Comparison of ENCODE assay signal across 12 mouse cellular contexts in the genomic region with DNA sequence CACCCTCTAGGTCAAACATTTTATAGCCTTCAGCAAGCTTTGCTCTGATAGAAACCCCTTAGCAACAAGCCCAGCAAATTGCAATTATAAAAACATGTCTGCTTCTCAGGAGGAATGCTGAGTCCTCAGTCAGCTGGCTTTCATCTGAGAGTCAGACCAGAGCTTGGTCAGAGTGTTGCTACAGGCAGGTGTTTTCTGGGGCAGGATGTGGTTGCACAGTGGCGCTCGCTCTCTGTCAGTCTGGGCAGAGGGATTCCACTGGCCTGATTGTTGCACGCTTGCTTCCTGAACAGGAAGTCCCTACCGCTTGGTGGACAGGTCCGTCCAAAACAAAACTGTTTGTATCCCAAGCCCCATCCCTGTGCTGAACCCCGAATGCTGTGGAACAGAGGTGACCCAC. TPM values are rescaled to one million over a fixed set of nuclear protein-coding genes. Genes with fewer than 3 reads are reported as not detected.
DNase-seq lines count a peak whose midpoint lies in the region; ATAC-seq lines count a peak whose summit lies in the region.
"Had no signal": no experiment of that assay in that cellular context is flagged by ENCODE, and none has a peak within 500 bp of the region (broad histone marks: within the 10 kb centered on the region; RNA-seq: fewer than 3 reads in every experiment).

No protein-coding gene starts in this region.

- 42% methylated on average over 6 of the region's 6 CpGs for WGBS in lung, embryonic 16.5 days
- WGBS in intestine, embryonic 16.5 days: 35% methylated on average over 6 of the region's 6 CpGs
- 64% methylated on average over 6 of the region's 6 CpGs for WGBS in heart, embryonic 10.5 days

- peak overlapping the region; percentile 35 for H3K4me2 ChIP-seq in lung, embryonic 16.5 days (ENCODE audit: low read depth, low read length)
- H3K4me2 ChIP-seq in intestine, embryonic 16.5 days (ENCODE audit: low read depth, low read length): no peak overlapping the region
- H3K4me2 ChIP-seq: limb, embryonic 13.5 days had no signal

- peak overlapping the region; percentile 6; the same call in 1 of the 2 replicates for H3K4me3 ChIP-seq in lung, embryonic 16.5 days (ENCODE audit: low read length)
- no peak overlapping the region for H3K4me3 ChIP-seq in intestine, embryonic 16.5 days (ENCODE audit: low read length)
- H3K4me3 ChIP-seq in heart, embryonic 10.5 days: no peak overlapping the region
- H3K4me3 ChIP-seq: erythroblast, embryonic 14.5 days; limb, embryonic 13.5 days; myocyte had no signal

- no peaks in the 10 kb centered on the region; the same call in 1 of the 2 replicates for H3K27me3 ChIP-seq in lung, embryonic 16.5 days (ENCODE audit: control insufficient read depth, insufficient read depth, low read depth, low read length)
- no peaks in the 10 kb centered on the region for H3K27me3 ChIP-seq in intestine, embryonic 16.5 days (replicated peaks; ENCODE audit: control insufficient read depth, insufficient read depth, low read length)
- H3K27me3 ChIP-seq in heart, embryonic 10.5 days (ENCODE audit: insufficient read depth, poor library complexity, severe bottlenecking): peaks cover 8% of the 10 kb centered on the region; the same call in 1 of the 2 replicates
- H3K27me3 ChIP-seq: Patski had no signal

- H3K9me3 ChIP-seq in lung, embryonic 16.5 days (ENCODE audit: control insufficient read depth, low read length): no peaks in the 10 kb centered on the region
- H3K9me3 ChIP-seq in intestine, embryonic 16.5 days (ENCODE audit: control insufficient read depth, low read length): no peaks in the 10 kb centered on the region
- H3K9me3 ChIP-seq in heart, embryonic 10.5 days: no peaks in the 10 kb centered on the region
- H3K9me3 ChIP-seq: limb, embryonic 13.5 days had no signal

- H3K4me1 ChIP-seq in lung, embryonic 16.5 days (replicated peaks; ENCODE audit: control insufficient read depth, insufficient read depth, low read length): peaks cover 4% of the 10 kb centered on the region; the same call in 1 of the 2 replicates
- peaks cover 6% of the 10 kb centered on the region for H3K4me1 ChIP-seq in intestine, embryonic 16.5 days (ENCODE audit: control insufficient read depth, insufficient read depth, low read length)
- peaks cover 3% of the 10 kb centered on the region; the same call in 1 of the 2 replicates for H3K4me1 ChIP-seq in heart, embryonic 10.5 days

- no peak for DNase-seq in lung, adult 18-20 months
- DNase-seq in T-cell, adult 2 months (ENCODE audit: low spot score): peak; percentile 46
- peak; percentile 56 to 69 for DNase-seq in thymus, adult 18-20 months
- DNase-seq in frontal cortex, postnatal 25 days (ENCODE audit: low spot score in 2 of 2): no peak
- DNase-seq in adrenal gland, adult 18-20 months (ENCODE audit: low spot score in 2 of 2): no peak
- DNase-seq in heart, embryonic 10.5 days (ENCODE audit: low spot score): no peak

- no peak for ATAC-seq in lung, embryonic 16.5 days (ENCODE audit: low read depth)
- peak; percentile 67; the same call in 1 of the 2 replicates for ATAC-seq in intestine, embryonic 16.5 days
- ATAC-seq: Patski had no signal

- no peaks in the 10 kb centered on the region for H3K36me3 ChIP-seq in lung, embryonic 16.5 days (ENCODE audit: control insufficient read depth, insufficient read depth, low read length)
- no peaks in the 10 kb centered on the region for H3K36me3 ChIP-seq in intestine, embryonic 16.5 days (ENCODE audit: control insufficient read depth, insufficient read depth, low read length)
- H3K36me3 ChIP-seq in heart, embryonic 10.5 days: no peaks in the 10 kb centered on the region
- H3K36me3 ChIP-seq: limb, embryonic 13.5 days had no signal

- 0 out of 2 replicates have a peak overlapping the region, but pooled peaks have one; percentile 50 for H3K9ac ChIP-seq in lung, embryonic 16.5 days (ENCODE audit: low read length)
- no peak overlapping the region; the same call in 1 of the 2 replicates for H3K9ac ChIP-seq in intestine, embryonic 16.5 days (ENCODE audit: low read depth, low read length)
- H3K9ac ChIP-seq: limb, embryonic 13.5 days had no signal

- no peak overlapping the region for H3K27ac ChIP-seq in lung, embryonic 16.5 days (ENCODE audit: low read length)
- H3K27ac ChIP-seq in intestine, embryonic 16.5 days (ENCODE audit: low read length): no peak overlapping the region
- H3K27ac ChIP-seq in heart, embryonic 10.5 days: no peak overlapping the region
- H3K27ac ChIP-seq: limb, embryonic 13.5 days had no signal

RNA-seq across cellular contexts. Expression of a gene that starts 37.4 kb away (rescaled TPM):
- not detected in 2 replicates for polyA plus RNA-seq in lung, embryonic 16.5 days (2015; fragmentation: Nextera tagmentation; extraction: Ambion mirVana)
- polyA plus RNA-seq in intestine, embryonic 16.5 days (2015; fragmentation: Nextera tagmentation; extraction: Ambion mirVana): 0.12 and 0.24 TPM in 2 replicates
- total RNA-seq in adrenal gland, adult 18-20 months (2021): not detected
- 0.10 TPM in 1 of 2 replicates, not detected in the other for polyA plus RNA-seq in heart, embryonic 10.5 days (2016; fragmentation: Nextera tagmentation; extraction: Ambion mirVana)
- polyA plus RNA-seq: erythroblast, embryonic 14.5 days; myocyte had no signal

Comparison
In these comparisons a context has a peak if more than half of its experiments do, and no peak if none do; other contexts are left out.
1. DNase-seq: peak in T-cell, adult 2 months (single experiment) and thymus, adult 18-20 months (2 of 2); none in lung, adult 18-20 months (0 of 2), frontal cortex, postnatal 25 days (0 of 2), adrenal gland, adult 18-20 months (0 of 2) and heart, embryonic 10.5 days (single experiment).